Mouse (Mus musculus) kidney, adult 2 months (tissue): Measurements from ENCODE around the gene Ssb. TPM values are rescaled to one million over a fixed set of nuclear protein-coding genes. Genes with fewer than 3 reads are reported as not detected.

ENCODE experiments used
- DNase-seq: peaks from one replicate; pipeline ENCODE4 v3.0.0; 2021
- H3K27ac ChIP-seq: fragments of 200-500 bp; 2 replicates; pipeline ENCODE4 v1.5.1; 2012; ENCODE audit warnings: low read depth, low read length, control low read depth, inconsistent platforms; ENCODE audit not compliant: insufficient read depth
- H3K27me3 ChIP-seq: fragments of 200-500 bp; replicated peaks from 2 replicates; pipeline ENCODE4 v1.6.1; 2012; ENCODE audit warnings: mild to moderate bottlenecking, moderate library complexity, low read length, inconsistent platforms; ENCODE audit not compliant: control insufficient read depth, insufficient read depth
- H3K36me3 ChIP-seq: fragments of 200-500 bp; 2 replicates; pipeline ENCODE4 v1.6.1; 2012; ENCODE audit warnings: mild to moderate bottlenecking, moderate library complexity, low read length, inconsistent platforms; ENCODE audit not compliant: control insufficient read depth, insufficient read depth
- H3K4me1 ChIP-seq: fragments of 200-500 bp; 2 replicates; pipeline ENCODE4 v1.6.1; 2011; ENCODE audit warnings: low read length; ENCODE audit not compliant: control insufficient read depth, insufficient read depth
- H3K4me3 ChIP-seq: fragments of 200-500 bp; 2 replicates; pipeline ENCODE4 v1.5.1; 2011; ENCODE audit warnings: mild to moderate bottlenecking, low read depth, low read length, control low read depth; ENCODE audit not compliant: insufficient read depth
- CTCF ChIP-seq: fragments of 200-500 bp; conservative IDR thresholded peaks from 2 replicates; pipeline ENCODE4 v1.5.1; 2011; ENCODE audit warnings: low read depth, mild to moderate bottlenecking, control low read depth, low read length, moderate library complexity, mixed read lengths; ENCODE audit not compliant: insufficient read depth, insufficient read length
- POLR2A ChIP-seq: fragments of 200-500 bp; IDR thresholded peaks from one replicate; pipeline ENCODE4 v1.6.1; 2011; ENCODE audit warnings: low read depth, low read length, control low read depth
- WGBS: fragments of 180-500 bp; shearing (Covaris S2); methylation state at CpG from one replicate; pipeline ENCODE4 v1.1.7; 2018; 5-methylcytosine and 5-hydroxymethylcytosine counted together
- polyA plus RNA-seq: library from polyadenylated mRNA; depleted of rRNA; stranded (reverse); fragments of >200 nt; gene quantifications from 2 replicates; pipeline ENCODE4 v1.2.3, GENCODE M21; 2012; rRNA removed

Ssb gene
- polyA plus RNA-seq, result 2.7 and 5.9 TPM in 2 replicates

- WGBS, result under 1% methylated on average over 66 of the region's 66 CpGs
- H3K27me3 ChIP-seq, result no peaks in the 10 kb centered on the region
- no peak for TF ChIP-seq CTCF
- no peak for TF ChIP-seq POLR2A
- peak within 1 kb of the TSS; percentile 92 for H3K4me3 ChIP-seq
- peak; percentile 96 for DNase-seq
- peaks cover 6% of the 10 kb centered on the region; the same call in 1 of the 2 replicates for H3K4me1 ChIP-seq
- H3K27ac ChIP-seq, result peak within 1 kb of the TSS; percentile 85
- H3K36me3 ChIP-seq, result no peaks in the 10 kb centered on the region
These were observed at the start of gene Ssb for GRCm38 (mm10) chr2:69861485-69862091. Gene Ssb (plus strand): TSS chr2:69861562.

- DNase-seq, result no peak
- WGBS, result 66% methylated on average over 5 of the region's 5 CpGs
- H3K4me1 ChIP-seq, result no peaks in the 10 kb centered on the region
These were observed 44.8 kb upstream of the Ssb start for GRCm38 (mm10) chr2:69816575-69816974.

GRCm38 (mm10) chr2:69818350-69819085, 42.8 kb upstream of the Ssb start:
- H3K4me3 ChIP-seq, result no peak overlapping the region
- H3K36me3 ChIP-seq, result no peaks in the 10 kb centered on the region
- 80% methylated on average over 9 of the region's 9 CpGs for WGBS

More at GRCm38 (mm10) chr2:69816575-69816974, 44.8 kb upstream of the Ssb start:
- no peaks in the 10 kb centered on the region for H3K36me3 ChIP-seq
- no peak overlapping the region for H3K4me3 ChIP-seq
- H3K27ac ChIP-seq, result no peak overlapping the region
- TF ChIP-seq POLR2A, result no peak
- no peak for TF ChIP-seq CTCF
- H3K27me3 ChIP-seq, result no peaks in the 10 kb centered on the region

GRCm38 (mm10) chr2:69820201-69820600, 41.2 kb upstream of the Ssb start:
- 57% methylated on average over 1 of the region's 1 CpGs for WGBS
- DNase-seq, result no peak
- no peaks in the 10 kb centered on the region for H3K36me3 ChIP-seq
- H3K27ac ChIP-seq, result no peak overlapping the region
- H3K27me3 ChIP-seq, result no peaks in the 10 kb centered on the region
- TF ChIP-seq CTCF, result no peak
- no peak for TF ChIP-seq POLR2A
- no peak overlapping the region for H3K4me3 ChIP-seq
- no peaks in the 10 kb centered on the region for H3K4me1 ChIP-seq

More at GRCm38 (mm10) chr2:69818350-69819085, 42.8 kb upstream of the Ssb start:
- Histone ChIP-seq H3K4me1 (no peaks in the 10 kb centered on the region), H3K27ac (no peak overlapping the region), H3K27me3 (no peaks in the 10 kb centered on the region)
- TF ChIP-seq CTCF (no peak), POLR2A (no peak)
- no peak for DNase-seq

- 20% methylated on average over 8 of the region's 8 CpGs for WGBS
- no peaks in the 10 kb centered on the region for H3K36me3 ChIP-seq
- peak within 1 kb of the TSS; percentile 85 for H3K4me3 ChIP-seq
- no peak for DNase-seq
- H3K27ac ChIP-seq, result no peak within 1 kb of the TSS
- H3K4me1 ChIP-seq, result no peaks in the 10 kb centered on the region
- H3K27me3 ChIP-seq, result no peaks in the 10 kb centered on the region
- TF ChIP-seq CTCF (no peak), POLR2A (no peak)
These were observed 39.7 kb upstream of the Ssb start, which contains the start of gene Klhl23 for GRCm38 (mm10) chr2:69821711-69822110. Gene Klhl23 (plus strand): TSS chr2:69821944.

- no peaks in the 10 kb centered on the region for H3K4me1 ChIP-seq
- H3K36me3 ChIP-seq, result no peaks in the 10 kb centered on the region
- under 1% methylated on average over 80 of the region's 80 CpGs for WGBS
- H3K27me3 ChIP-seq, result no peaks in the 10 kb centered on the region
- no peak for TF ChIP-seq CTCF
- TF ChIP-seq POLR2A, result no peak
- H3K4me3 ChIP-seq, result peak overlapping the region; percentile 85
- peak; percentile 31 for DNase-seq
- no peak overlapping the region for H3K27ac ChIP-seq
These were observed 38.8 kb upstream of the Ssb start for GRCm38 (mm10) chr2:69822361-69823128.
